Mouse (Mus musculus): ENCODE results near the gene Galk1. TPM values are rescaled to one million over a fixed set of nuclear protein-coding genes. Genes with fewer than 3 reads are reported as not detected.
"Not testable (repeated sequence)": the region's sequence is repeated elsewhere in the genome, so short reads cannot be mapped to it uniquely, and the experiment has no call there.

Gene Galk1
- polyA plus RNA-seq, 1 experiment: 27.0 TPM

GRCm38 (mm10) chr11:116028177-116028865 lies 15.8 kb upstream of the Galk1 start:
- H3K4me3 ChIP-seq (replicated peaks; ENCODE audit: control insufficient read depth, low read depth, low read length): no peak overlapping the region
- peaks cover 4% of the 10 kb centered on the region for H3K4me1 ChIP-seq (ENCODE audit: control insufficient read depth, insufficient read depth, low read length)
- 86% methylated on average over 9 of the region's 9 CpGs for WGBS
- no peak for TF ChIP-seq CTCF (IDR thresholded peaks at IDR 0.05; ENCODE audit: control insufficient read depth, insufficient read depth, low read length)
- TF ChIP-seq POLR2A (IDR thresholded peaks at IDR 0.05; ENCODE audit: borderline replicate concordance, control insufficient read depth, low read depth, low read length): no peak
- H3K27ac ChIP-seq (ENCODE audit: control insufficient read depth, insufficient read depth, low read depth, low read length, poor library complexity): no peak overlapping the region

- WGBS: 55% methylated on average over 4 of the region's 4 CpGs
- TF ChIP-seq CTCF (IDR thresholded peaks at IDR 0.05; ENCODE audit: control insufficient read depth, insufficient read depth, low read length): no peak
- no peak for TF ChIP-seq POLR2A (IDR thresholded peaks at IDR 0.05; ENCODE audit: borderline replicate concordance, control insufficient read depth, low read depth, low read length)
- Histone ChIP-seq H3K4me1 (ENCODE audit: control insufficient read depth, insufficient read depth, low read length) (peaks cover 4% of the 10 kb centered on the region), H3K27ac (ENCODE audit: control insufficient read depth, insufficient read depth, low read depth, low read length, poor library complexity) (0 out of 2 replicates have a peak within 1 kb of the TSS, but pooled peaks have one; percentile 20), H3K4me3 (replicated peaks; ENCODE audit: control insufficient read depth, low read depth, low read length) (no peak within 1 kb of the TSS)
These were observed 15.2 kb upstream of the Galk1 start, which contains the start of gene H3f3b for GRCm38 (mm10) chr11:116027756-116028155. Gene H3f3b, minus strand, starts transcription at chr11:116027962.

GRCm38 (mm10) chr11:116025056-116025845 lies 12.7 kb upstream of the Galk1 start:
- Histone ChIP-seq H3K27ac (ENCODE audit: control insufficient read depth, insufficient read depth, low read depth, low read length, poor library complexity) (no peak overlapping the region), H3K4me1 (ENCODE audit: control insufficient read depth, insufficient read depth, low read length) (peaks cover 2% of the 10 kb centered on the region), H3K4me3 (replicated peaks; ENCODE audit: control insufficient read depth, low read depth, low read length) (no peak overlapping the region)
- no peak for TF ChIP-seq CTCF (IDR thresholded peaks at IDR 0.05; ENCODE audit: control insufficient read depth, insufficient read depth, low read length)
- no peak for TF ChIP-seq POLR2A (IDR thresholded peaks at IDR 0.05; ENCODE audit: borderline replicate concordance, control insufficient read depth, low read depth, low read length)
- WGBS: 90% methylated on average over 3 of the region's 3 CpGs

- WGBS: under 1% methylated on average over 37 of the region's 37 CpGs
- TF ChIP-seq POLR2A (IDR thresholded peaks at IDR 0.05; ENCODE audit: borderline replicate concordance, control insufficient read depth, low read depth, low read length): peak; percentile 100
- no peak for TF ChIP-seq CTCF (IDR thresholded peaks at IDR 0.05; ENCODE audit: control insufficient read depth, insufficient read depth, low read length)
- Histone ChIP-seq H3K4me1 (ENCODE audit: control insufficient read depth, insufficient read depth, low read length) (peaks cover 2% of the 10 kb centered on the region), H3K4me3 (replicated peaks; ENCODE audit: control insufficient read depth, low read depth, low read length) (peak overlapping the region; percentile 97), H3K27ac (ENCODE audit: control insufficient read depth, insufficient read depth, low read depth, low read length, poor library complexity) (peak overlapping the region; percentile 99)
These were observed 11.9 kb upstream of the Galk1 start for GRCm38 (mm10) chr11:116024356-116024808.

GRCm38 (mm10) chr11:116023771-116024355 lies 11.3 kb upstream of the Galk1 start:
- WGBS: 1% methylated on average over 57 of the region's 57 CpGs
- Histone ChIP-seq H3K27ac (ENCODE audit: control insufficient read depth, insufficient read depth, low read depth, low read length, poor library complexity) (peak overlapping the region; percentile 99), H3K4me1 (ENCODE audit: control insufficient read depth, insufficient read depth, low read length) (peaks cover 2% of the 10 kb centered on the region), H3K4me3 (replicated peaks; ENCODE audit: control insufficient read depth, low read depth, low read length) (peak overlapping the region; percentile 97)
- peak; percentile 52; the same call in 1 of the 2 replicates for TF ChIP-seq POLR2A (IDR thresholded peaks at IDR 0.05; ENCODE audit: borderline replicate concordance, control insufficient read depth, low read depth, low read length)
- peak; percentile 70 for TF ChIP-seq CTCF (IDR thresholded peaks at IDR 0.05; ENCODE audit: control insufficient read depth, insufficient read depth, low read length)

- not testable (repeated sequence) for H3K4me1 ChIP-seq (ENCODE audit: control insufficient read depth, insufficient read depth, low read length)
- 1% methylated on average over 18 of the region's 18 CpGs for WGBS
- peak overlapping the region; percentile 97 for H3K4me3 ChIP-seq (replicated peaks; ENCODE audit: control insufficient read depth, low read depth, low read length)
- H3K27ac ChIP-seq (ENCODE audit: control insufficient read depth, insufficient read depth, low read depth, low read length, poor library complexity): peak overlapping the region; percentile 99
These were observed 10.7 kb upstream of the Galk1 start for GRCm38 (mm10) chr11:116023074-116023770.

- no peak overlapping the region for H3K4me3 ChIP-seq (replicated peaks; ENCODE audit: control insufficient read depth, low read depth, low read length)
- no peaks in the 10 kb centered on the region for H3K4me1 ChIP-seq (ENCODE audit: control insufficient read depth, insufficient read depth, low read length)
- WGBS: 49% methylated on average over 4 of the region's 4 CpGs
- no peak overlapping the region for H3K27ac ChIP-seq (ENCODE audit: control insufficient read depth, insufficient read depth, low read depth, low read length, poor library complexity)
- TF ChIP-seq CTCF (IDR thresholded peaks at IDR 0.05; ENCODE audit: control insufficient read depth, insufficient read depth, low read length): no peak
- TF ChIP-seq POLR2A (IDR thresholded peaks at IDR 0.05; ENCODE audit: borderline replicate concordance, control insufficient read depth, low read depth, low read length): no peak
These were observed 9.8 kb upstream of the Galk1 start for GRCm38 (mm10) chr11:116022256-116022780.

Measured in bone marrow, adult 2 months (tissue).